Mouse (Mus musculus) erythroblast, embryonic 14.5 days (primary cell): ENCODE measurements around the gene Creg2.

Experiments
- GATA1 ChIP-seq: IDR thresholded peaks from 2 replicates; pipeline ENCODE4 v1.6.1; 2012; ENCODE audit warnings: low read length, inconsistent platforms, mixed read lengths
- TAL1 ChIP-seq: IDR thresholded peaks from 3 replicates; pipeline ENCODE4 v1.6.1; 2012; ENCODE audit warnings: low read length, inconsistent platforms, mixed read lengths

DNA sequence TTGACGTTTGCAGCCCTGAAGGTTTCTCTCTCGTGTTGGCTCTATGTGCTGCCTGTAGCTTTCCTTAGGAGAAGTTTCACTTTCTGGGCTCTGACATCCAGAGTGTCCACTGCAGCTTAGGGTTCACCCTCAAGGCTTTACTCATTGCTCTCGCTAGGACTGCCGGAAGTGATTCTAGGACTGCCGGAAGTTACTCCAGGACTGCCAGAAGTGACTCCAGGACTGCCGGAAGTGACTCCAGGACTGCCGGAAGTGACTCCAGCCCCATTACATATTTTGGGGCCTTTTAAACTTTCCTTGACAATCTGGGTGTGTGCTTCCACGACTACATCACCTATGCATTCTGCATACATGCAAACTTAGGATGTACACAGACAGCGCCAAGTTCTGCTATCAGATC is 22.7 kb downstream of the Creg2 start:
- TF ChIP-seq TAL1, result no peak
- no peak for TF ChIP-seq GATA1
